Mouse (Mus musculus): ENCODE measurements around the gene Krtap3-2. TPM values are rescaled to one million over a fixed set of nuclear protein-coding genes. Genes with fewer than 3 reads are reported as not detected.
"Not testable (repeated sequence)": the region's sequence is repeated elsewhere in the genome, so short reads cannot be mapped to it uniquely, and the experiment has no call there.

The Krtap3-2 gene
- total RNA-seq (2014; rRNA removed), result not detected in 2 replicates
- not detected in 2 replicates for polyA plus RNA-seq (2015; fragmentation: Nextera tagmentation; extraction: Ambion mirVana)

GRCm38 (mm10) chr11:99556753-99557152 is at the start of gene Krtap3-2:
TSS of gene Krtap3-2 (minus strand) at chr11:99556853.
- H3K27me3 ChIP-seq (ENCODE audit: insufficient read depth, low read length), result no peaks in the 10 kb centered on the region
- ATAC-seq (no peak), DNase-seq (no peak)
- H3K4me1 ChIP-seq (ENCODE audit: insufficient read depth), result no peaks in the 10 kb centered on the region
- H3K4me2 ChIP-seq (ENCODE audit: low read depth), result no peak within 1 kb of the TSS
- no peak within 1 kb of the TSS for H3K9ac ChIP-seq
- H3K27ac ChIP-seq (ENCODE audit: low read depth, low read length), result no peak within 1 kb of the TSS
- 95% methylated on average over 2 of the region's 2 CpGs for WGBS
- no peak within 1 kb of the TSS for H3K4me3 ChIP-seq (ENCODE audit: low read depth, low read length)
- H3K9me3 ChIP-seq (ENCODE audit: low read length), result no peaks in the 10 kb centered on the region
- no peak for TF ChIP-seq CTCF (IDR thresholded peaks at IDR 0.05; ENCODE audit: low read depth)
- no peaks in the 10 kb centered on the region for H3K36me3 ChIP-seq (ENCODE audit: insufficient read depth)

- not testable (repeated sequence) for H3K4me2 ChIP-seq (ENCODE audit: low read depth); H3K9ac ChIP-seq; H3K4me1 ChIP-seq (ENCODE audit: insufficient read depth); H3K4me3 ChIP-seq (ENCODE audit: low read depth, low read length); DNase-seq; H3K36me3 ChIP-seq (ENCODE audit: insufficient read depth); H3K27me3 ChIP-seq (ENCODE audit: insufficient read depth, low read length); ATAC-seq; H3K27ac ChIP-seq (ENCODE audit: low read depth, low read length); H3K9me3 ChIP-seq (ENCODE audit: low read length)
- 92% methylated on average over 1 of the region's 1 CpGs for WGBS
Measured at GRCm38 (mm10) chr11:99603208-99603607, 46.6 kb upstream of the Krtap3-2 start, which contains the start of gene Gm11938. TSS of gene Gm11938 (minus strand) at chr11:99603308.

- H3K27ac ChIP-seq (ENCODE audit: low read depth, low read length); DNase-seq; H3K36me3 ChIP-seq (ENCODE audit: insufficient read depth); H3K9ac ChIP-seq; H3K9me3 ChIP-seq (ENCODE audit: low read length); H3K4me3 ChIP-seq (ENCODE audit: low read depth, low read length); H3K27me3 ChIP-seq (ENCODE audit: insufficient read depth, low read length); H3K4me1 ChIP-seq (ENCODE audit: insufficient read depth); H3K4me2 ChIP-seq (ENCODE audit: low read depth); ATAC-seq: not testable (repeated sequence)
- 80% methylated on average over 6 of the region's 6 CpGs for WGBS
Measured at GRCm38 (mm10) chr11:99597742-99598141, 41.1 kb upstream of the Krtap3-2 start, which contains the start of gene Krtap9-3. TSS of gene Krtap9-3 (minus strand) at chr11:99598105.

GRCm38 (mm10) chr11:99590981-99591380 is 34.3 kb upstream of the Krtap3-2 start, which contains the start of gene Krtap1-3:
TSS of gene Krtap1-3 (minus strand) at chr11:99591339.
- H3K4me3 ChIP-seq (ENCODE audit: low read depth, low read length), result no peak within 1 kb of the TSS
- no peak within 1 kb of the TSS for H3K4me2 ChIP-seq (ENCODE audit: low read depth)
- no peaks in the 10 kb centered on the region for H3K27me3 ChIP-seq (ENCODE audit: insufficient read depth, low read length)
- H3K4me1 ChIP-seq (ENCODE audit: insufficient read depth), result no peaks in the 10 kb centered on the region
- WGBS, result 81% methylated on average over 6 of the region's 6 CpGs
- no peaks in the 10 kb centered on the region for H3K9me3 ChIP-seq (ENCODE audit: low read length)
- TF ChIP-seq CTCF (IDR thresholded peaks at IDR 0.05; ENCODE audit: low read depth), result no peak
- no peak within 1 kb of the TSS for H3K9ac ChIP-seq
- DNase-seq (no peak), ATAC-seq (no peak)
- H3K36me3 ChIP-seq (ENCODE audit: insufficient read depth), result no peaks in the 10 kb centered on the region
- no peak within 1 kb of the TSS for H3K27ac ChIP-seq (ENCODE audit: low read depth, low read length)

- Histone ChIP-seq H3K27ac (ENCODE audit: low read depth, low read length) (no peak overlapping the region), H3K27me3 (ENCODE audit: insufficient read depth, low read length) (no peaks in the 10 kb centered on the region), H3K36me3 (ENCODE audit: insufficient read depth) (no peaks in the 10 kb centered on the region), H3K9ac (no peak overlapping the region), H3K4me2 (ENCODE audit: low read depth) (no peak overlapping the region), H3K4me3 (ENCODE audit: low read depth, low read length) (no peak overlapping the region), H3K9me3 (ENCODE audit: low read length) (no peaks in the 10 kb centered on the region), H3K4me1 (ENCODE audit: insufficient read depth) (no peaks in the 10 kb centered on the region)
- 59% methylated on average over 7 of the region's 7 CpGs for WGBS
- DNase-seq, result peak; percentile 24
- no peak for ATAC-seq
- no peak for TF ChIP-seq CTCF (IDR thresholded peaks at IDR 0.05; ENCODE audit: low read depth)
Measured at GRCm38 (mm10) chr11:99585096-99585495, 28.4 kb upstream of the Krtap3-2 start.

GRCm38 (mm10) chr11:99583245-99583704 is 26.6 kb upstream of the Krtap3-2 start, which contains the start of gene Krtap1-4:
TSS of gene Krtap1-4 (minus strand) at chr11:99583654.
- 80% methylated on average over 5 of the region's 5 CpGs for WGBS
- no peaks in the 10 kb centered on the region for H3K4me1 ChIP-seq (ENCODE audit: insufficient read depth)
- ATAC-seq, result no peak

GRCm38 (mm10) chr11:99581564-99581963 is 24.9 kb upstream of the Krtap3-2 start:
- Histone ChIP-seq H3K9ac (no peak overlapping the region), H3K4me1 (ENCODE audit: insufficient read depth) (no peaks in the 10 kb centered on the region), H3K4me2 (ENCODE audit: low read depth) (no peak overlapping the region), H3K27ac (ENCODE audit: low read depth, low read length) (no peak overlapping the region), H3K27me3 (ENCODE audit: insufficient read depth, low read length) (no peaks in the 10 kb centered on the region), H3K4me3 (ENCODE audit: low read depth, low read length) (no peak overlapping the region), H3K36me3 (ENCODE audit: insufficient read depth) (no peaks in the 10 kb centered on the region), H3K9me3 (ENCODE audit: low read length) (no peaks in the 10 kb centered on the region)
- 65% methylated on average over 6 of the region's 6 CpGs for WGBS
- TF ChIP-seq CTCF (IDR thresholded peaks at IDR 0.05; ENCODE audit: low read depth), result no peak
- DNase-seq, result no peak
- no peak for ATAC-seq

More at GRCm38 (mm10) chr11:99583245-99583704, 26.6 kb upstream of the Krtap3-2 start, which contains the start of gene Krtap1-4:
- Histone ChIP-seq H3K9ac (no peak within 1 kb of the TSS), H3K4me3 (ENCODE audit: low read depth, low read length) (no peak within 1 kb of the TSS), H3K27ac (ENCODE audit: low read depth, low read length) (no peak within 1 kb of the TSS), H3K27me3 (ENCODE audit: insufficient read depth, low read length) (no peaks in the 10 kb centered on the region), H3K36me3 (ENCODE audit: insufficient read depth) (no peaks in the 10 kb centered on the region), H3K4me2 (ENCODE audit: low read depth) (no peak within 1 kb of the TSS), H3K9me3 (ENCODE audit: low read length) (no peaks in the 10 kb centered on the region)
- DNase-seq, result no peak
- TF ChIP-seq CTCF (IDR thresholded peaks at IDR 0.05; ENCODE audit: low read depth), result no peak
